Mouse (Mus musculus) granulocyte monocyte progenitor cell, adult 5-6 weeks (primary cell): ENCODE results near the gene Htr1d. TPM values are rescaled to one million over a fixed set of nuclear protein-coding genes. Genes with fewer than 3 reads are reported as not detected.

Source experiments
- ATAC-seq: replicated peaks from 2 replicates; pipeline ENCODE4 v1.8.0; 2016; ENCODE audit warnings: mild to moderate bottlenecking, moderate TSS enrichment, inconsistent platforms; ENCODE audit not compliant: poor library complexity, severe bottlenecking
- total RNA-seq, 2 experiments: library from RNA; stranded (forward) in 1 of 2; stranded (reverse) in 1 of 2; fragments of 200-712, 200-1000 nt in 1 of 2; fragments of >200 nt in 1 of 2; fragmentation: Nextera tagmentation in 1 of 2; gene quantifications; 2 replicates each; pipeline ENCODE4 v1.2.3; 2014 to 2017

Gene Htr1d
- total RNA-seq, 2 experiments from 2014 or later = not detected

GRCm38 (mm10) chr4:136450271-136450670, 26.9 kb downstream of the Htr1d start:
- ATAC-seq = no peak

DNA sequence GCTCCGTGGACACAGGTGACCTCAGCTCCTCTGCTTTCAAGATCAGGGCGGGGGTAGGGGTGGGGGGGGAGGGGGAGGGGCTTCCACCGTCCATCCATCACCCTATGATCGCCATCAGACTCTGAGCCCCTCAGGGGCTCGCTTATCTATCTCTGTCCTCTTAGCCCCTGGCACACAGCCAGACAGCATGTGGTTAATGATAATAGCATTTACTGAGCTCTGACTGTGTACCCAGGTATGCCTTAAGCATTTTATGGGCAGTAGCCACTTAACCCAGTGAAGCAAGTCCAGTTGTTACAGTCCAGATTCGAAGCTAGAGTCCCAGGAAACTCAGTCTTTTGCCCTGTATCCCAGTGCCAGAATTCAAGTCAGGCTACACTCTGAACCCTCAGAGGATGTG, 28.2 kb downstream of the Htr1d start:
- ATAC-seq = no peak

GRCm38 (mm10) chr4:136452286-136452685, 29.0 kb downstream of the Htr1d start:
- no peak for ATAC-seq

DNA sequence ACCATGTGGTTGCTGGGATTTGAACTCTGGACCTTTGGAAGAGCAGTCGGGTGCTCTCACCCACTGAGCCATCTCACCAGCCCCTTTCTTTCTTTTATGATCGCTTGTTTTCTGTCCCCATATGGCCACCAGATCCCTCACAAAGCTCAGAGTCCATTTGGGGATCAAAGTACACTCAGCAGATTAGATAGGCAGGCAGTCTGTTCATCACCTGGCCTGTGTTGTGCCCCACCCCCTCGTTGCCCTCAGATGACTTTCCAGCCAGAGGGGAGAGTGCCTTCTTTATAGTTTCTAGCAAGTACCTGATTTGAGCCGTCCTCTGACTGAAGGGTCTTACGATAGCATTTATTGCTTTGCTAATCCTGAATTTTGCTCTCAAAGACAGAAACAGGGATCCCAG, 29.5 kb downstream of the Htr1d start:
- ATAC-seq = no peak

DNA sequence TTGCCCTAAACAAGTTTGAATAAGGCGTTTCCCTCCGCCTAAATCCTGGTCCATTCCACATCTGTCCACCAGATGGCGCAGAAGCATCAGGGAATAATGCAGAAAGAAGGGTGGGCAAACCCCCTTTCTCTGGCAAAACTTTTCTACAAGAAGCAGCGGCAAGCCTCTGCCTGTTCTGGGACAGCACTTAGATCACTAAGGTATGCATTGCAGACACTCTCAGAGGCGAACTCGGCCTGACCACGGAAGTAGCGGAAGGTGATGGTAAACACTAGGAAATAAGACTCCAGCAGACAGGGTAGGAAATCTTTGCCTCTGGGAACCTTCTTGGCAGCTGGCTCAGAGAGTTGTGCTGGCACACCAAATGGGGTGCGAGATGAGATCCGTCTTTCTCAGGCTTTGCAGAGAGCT, 31.5 kb downstream of the Htr1d start:
- ATAC-seq = peak; percentile 66

- no peak for ATAC-seq
Measured at GRCm38 (mm10) chr4:136456516-136457218, 33.3 kb downstream of the Htr1d start.

DNA sequence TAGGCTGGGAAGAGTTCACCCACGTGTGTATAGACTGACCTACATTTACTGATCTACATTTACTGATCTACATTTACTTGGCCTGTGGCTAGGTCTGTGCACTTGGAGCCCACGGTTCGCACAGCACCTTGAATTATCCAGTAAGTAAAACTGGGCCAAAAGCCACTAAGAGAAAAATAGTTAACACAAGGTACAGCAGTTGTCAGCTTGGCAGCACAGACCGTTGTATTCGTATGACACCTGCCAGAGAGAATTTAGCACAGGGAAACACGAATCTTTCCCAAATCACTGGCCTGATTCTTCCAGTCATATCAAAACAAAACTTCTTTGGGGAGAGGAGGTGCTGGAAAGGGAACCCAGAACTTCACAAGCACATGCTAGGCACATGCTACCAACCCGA, 35.0 kb downstream of the Htr1d start:
- ATAC-seq = no peak

GRCm38 (mm10) chr4:136459210-136459609, 35.9 kb downstream of the Htr1d start:
- no peak for ATAC-seq

DNA sequence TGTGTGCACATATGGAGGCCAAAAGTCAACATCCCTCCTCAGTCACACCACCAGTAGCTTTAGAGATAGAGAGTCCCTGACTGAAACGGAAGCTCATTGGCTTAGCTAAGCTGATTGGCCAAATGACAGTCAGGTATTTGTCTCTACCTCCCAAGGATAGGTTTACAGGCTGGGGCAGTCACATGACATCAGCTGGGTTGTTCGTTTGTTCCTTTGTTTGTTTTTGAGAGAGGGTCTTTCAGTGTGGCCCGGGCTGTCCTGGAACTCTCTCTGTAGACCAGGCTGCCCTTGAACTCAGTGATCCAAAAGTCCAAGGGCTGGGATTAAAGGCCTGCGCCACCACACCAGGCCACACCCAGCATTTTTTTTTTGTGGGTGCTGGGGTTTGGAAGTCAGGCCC, 37.9 kb downstream of the Htr1d start:
- ATAC-seq = no peak

- no peak for ATAC-seq
Measured at GRCm38 (mm10) chr4:136461761-136462085, 38.4 kb downstream of the Htr1d start.

DNA sequence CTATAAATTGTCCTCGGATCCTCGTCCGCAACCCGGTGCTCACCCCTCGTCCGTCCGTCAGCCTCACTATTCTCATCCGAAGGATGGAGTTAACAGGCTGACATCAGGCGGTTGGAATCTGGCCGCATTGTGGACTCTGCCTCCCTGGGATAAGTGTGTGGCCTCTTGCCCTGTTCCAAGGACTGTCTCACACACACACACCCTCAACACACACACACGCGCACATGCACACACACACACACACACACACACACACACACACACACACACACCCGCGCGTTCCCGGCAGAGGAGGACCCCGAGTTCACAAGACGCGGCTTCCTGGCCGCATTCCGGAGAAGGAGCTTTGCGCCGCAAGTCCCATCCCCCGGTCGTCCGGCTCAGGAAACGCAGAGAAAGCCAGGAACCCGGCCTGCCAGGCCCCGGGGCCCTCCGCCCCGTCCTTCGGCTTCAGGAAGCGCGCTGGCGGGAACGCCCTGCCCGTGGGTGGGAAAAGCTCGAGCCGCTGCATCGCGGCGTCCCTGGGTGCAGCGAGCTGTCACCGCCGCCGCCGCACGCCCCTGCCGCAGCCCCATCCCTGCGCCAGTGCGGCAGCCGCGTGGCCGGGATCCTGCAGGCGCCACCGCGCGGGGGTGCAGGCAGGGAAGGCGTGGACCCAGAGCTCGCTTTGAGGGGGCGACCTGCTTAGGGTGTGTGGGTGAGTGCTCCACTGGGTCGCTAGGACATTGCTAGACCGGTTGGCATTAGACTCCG, 38.9 kb downstream of the Htr1d start, which contains the start of gene 6030445D17Rik:
6030445D17Rik (plus strand) TSS at position 165 of the 753 bp plus-strand sequence.
- ATAC-seq = peak; percentile 73

DNA sequence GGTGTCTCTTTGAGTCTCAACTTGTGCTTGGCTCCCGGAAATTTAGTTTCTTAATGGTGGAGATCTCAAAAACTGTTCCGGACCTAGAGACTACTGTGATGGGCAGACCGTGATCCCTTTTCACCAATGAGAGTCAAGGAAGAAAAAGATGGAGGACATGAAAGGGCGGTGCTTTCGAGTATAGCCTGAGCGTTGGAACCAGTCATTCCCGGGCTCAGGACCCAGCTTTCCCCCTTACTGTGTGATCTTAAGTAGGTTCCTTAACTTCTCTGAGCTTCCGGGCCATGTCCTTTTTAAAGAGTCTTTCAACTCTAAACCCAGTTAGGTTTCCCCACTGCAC, 39.5 kb downstream of the Htr1d start:
- peak; percentile 29; the same call in 1 of the 2 replicates for ATAC-seq

DNA sequence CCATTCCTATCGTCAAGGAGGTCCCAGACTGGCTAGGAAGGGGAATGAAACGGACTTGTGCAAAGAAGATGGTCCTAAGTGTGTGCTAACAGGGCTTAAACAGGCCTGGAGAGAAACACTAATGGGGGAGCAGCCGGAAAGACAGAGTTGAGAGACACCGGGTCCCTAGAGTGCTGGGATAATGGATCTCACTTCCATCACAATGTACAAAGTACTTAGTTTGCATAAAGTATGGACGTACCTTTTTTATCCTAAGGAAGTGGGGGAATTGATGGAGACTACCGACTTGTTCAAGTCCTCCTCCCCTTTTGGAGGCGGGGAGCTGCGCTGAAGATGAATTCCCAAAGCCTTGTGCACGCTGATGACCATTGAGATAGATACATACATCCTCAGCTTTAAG, 40.1 kb downstream of the Htr1d start:
- no peak for ATAC-seq

GRCm38 (mm10) chr4:136466226-136466625, 42.9 kb downstream of the Htr1d start:
- ATAC-seq = no peak

DNA sequence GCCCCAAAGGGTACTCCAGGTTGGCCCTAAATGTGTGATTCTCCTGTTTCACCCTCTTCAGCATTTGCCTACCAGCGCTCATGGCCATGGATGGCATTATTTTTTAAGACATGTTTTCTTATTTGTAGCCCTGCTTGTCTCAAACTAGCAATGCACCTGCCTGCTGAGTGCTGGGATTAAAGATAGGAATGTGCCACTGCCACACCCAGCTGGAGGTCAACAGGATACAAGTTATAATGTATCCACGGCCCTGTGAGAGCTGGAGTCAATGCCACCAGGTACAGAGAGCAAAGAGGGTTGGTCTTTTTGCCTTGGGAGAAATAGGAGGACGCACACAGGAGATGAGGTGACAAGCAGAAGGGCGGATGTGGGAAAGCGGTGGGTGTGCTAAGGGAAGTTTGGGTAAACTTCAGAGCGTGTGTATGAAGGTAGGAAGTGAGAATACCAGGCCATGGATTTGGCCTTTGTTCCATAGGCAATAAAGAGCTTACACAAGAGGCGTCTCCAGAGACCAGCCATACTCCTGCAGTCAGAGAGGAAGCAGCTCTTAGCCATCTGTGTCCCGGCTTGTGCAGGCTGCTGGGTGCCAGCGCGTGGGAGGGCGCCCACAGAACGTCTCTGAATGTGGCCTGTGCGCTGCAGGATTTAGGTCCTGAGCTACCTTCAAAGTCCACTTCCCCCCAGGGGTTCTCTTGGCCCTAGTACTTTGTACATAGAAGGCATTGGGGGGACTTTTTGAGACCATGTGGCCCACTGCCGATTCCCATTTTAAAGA, 45.4 kb downstream of the Htr1d start:
- peak; percentile 89 for ATAC-seq

- peak; percentile 77 for ATAC-seq
Measured at GRCm38 (mm10) chr4:136469371-136469903, 46.1 kb downstream of the Htr1d start, which contains the start of gene Luzp1. Gene Luzp1 (plus strand): TSS chr4:136469761.

- ATAC-seq = peak; percentile 10; the same call in 1 of the 2 replicates
Measured at GRCm38 (mm10) chr4:136469941-136470346, 46.6 kb downstream of the Htr1d start.

GRCm38 (mm10) chr4:136470347-136471071, 47.2 kb downstream of the Htr1d start:
- ATAC-seq = peak; percentile 64

DNA sequence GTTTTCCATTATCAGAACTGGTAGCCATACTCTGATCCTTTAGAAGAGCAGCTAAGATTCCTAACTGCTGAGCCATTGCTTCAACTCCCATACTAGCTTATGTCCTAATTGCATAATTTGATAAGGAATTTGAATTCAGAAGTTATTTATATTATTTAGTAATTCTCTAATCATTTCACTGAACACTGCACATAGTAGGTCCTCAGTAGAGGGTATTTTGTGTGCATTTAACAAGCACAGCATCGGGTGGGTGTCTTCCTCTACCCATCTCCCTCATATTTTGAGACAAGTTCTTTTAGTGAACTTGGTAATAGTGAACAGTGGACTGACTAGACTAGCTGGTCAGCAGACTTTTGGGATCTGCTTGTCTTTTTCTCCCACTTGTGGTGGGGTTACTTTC, 53.4 kb downstream of the Htr1d start:
- no peak for ATAC-seq

DNA sequence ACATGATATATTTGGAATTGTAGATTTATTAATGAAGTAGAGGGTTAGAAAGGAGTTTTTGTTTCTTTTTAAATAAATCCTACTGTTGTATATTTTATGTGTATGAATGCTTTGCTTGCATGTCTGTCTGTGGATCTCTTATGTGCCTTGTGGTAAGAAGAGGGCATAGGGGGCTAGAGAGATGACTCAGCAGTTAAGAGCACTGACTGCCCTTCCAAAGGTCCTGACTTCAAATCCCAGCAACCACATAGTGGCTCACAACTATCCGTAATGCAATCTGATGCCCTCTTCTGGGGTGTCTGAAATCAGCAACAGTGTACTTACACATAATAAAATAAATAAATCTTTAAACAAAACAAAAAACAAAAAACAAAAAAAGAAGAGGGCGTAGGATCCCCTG, 63.2 kb downstream of the Htr1d start:
- no peak for ATAC-seq
